Mouse (Mus musculus) lung, embryonic 16.5 days (tissue): ENCODE results near the gene Gm9495. TPM values are rescaled to one million over a fixed set of nuclear protein-coding genes. Genes with fewer than 3 reads are reported as not detected.

Experiments used
- ATAC-seq: fragments of 200-750 bp; cut with Nextera tagmentation; 2 replicates; pipeline ENCODE4 v1.8.0; 2017; ENCODE audit warnings: low read depth, mild to moderate bottlenecking, moderate library complexity
- H3K27ac ChIP-seq: fragments of 300-500 bp; sonication (generic); 2 replicates; pipeline ENCODE4 v1.5.1; 2014; ENCODE audit warnings: mild to moderate bottlenecking, control low read depth, low read length
- H3K27me3 ChIP-seq: fragments of 300-500 bp; sonication (generic); 2 replicates; pipeline ENCODE4 v1.6.1; 2014; ENCODE audit warnings: low read depth, low read length, mixed read lengths; ENCODE audit not compliant: control insufficient read depth, insufficient read depth
- H3K36me3 ChIP-seq: fragments of 300-500 bp; sonication (generic); 2 replicates; pipeline ENCODE4 v1.6.1; 2014; ENCODE audit warnings: low read length; ENCODE audit not compliant: control insufficient read depth, insufficient read depth
- H3K4me1 ChIP-seq: fragments of 300-500 bp; sonication (generic); replicated peaks from 2 replicates; pipeline ENCODE4 v1.6.1; 2014; ENCODE audit warnings: low read length, mixed read lengths; ENCODE audit not compliant: control insufficient read depth, insufficient read depth
- H3K4me2 ChIP-seq: fragments of 300-500 bp; sonication (generic); 2 replicates; pipeline ENCODE4 v1.6.1; 2014; ENCODE audit warnings: low read depth, low read length, control low read depth
- H3K4me3 ChIP-seq: fragments of 300-500 bp; sonication (generic); 2 replicates; pipeline ENCODE4 v1.5.1; 2014; ENCODE audit warnings: mild to moderate bottlenecking, low read length, control low read depth
- H3K9ac ChIP-seq: fragments of 300-500 bp; sonication (generic); 2 replicates; pipeline ENCODE4 v1.6.1; 2014; ENCODE audit warnings: low read length, control low read depth
- H3K9me3 ChIP-seq: fragments of 300-500 bp; sonication (generic); 2 replicates; pipeline ENCODE4 v1.6.1; 2016; ENCODE audit warnings: low read length; ENCODE audit not compliant: control insufficient read depth
- WGBS: fragments of 180-500 bp; shearing (Covaris S2); extraction: QIAGEN DNeasy Blood & Tissue Kit; methylation state at CpG from one replicate; pipeline ENCODE4 v1.1.7; 2014; 5-methylcytosine and 5-hydroxymethylcytosine counted together
- polyA plus RNA-seq: library from polyadenylated mRNA; unstranded; fragments of >200 nt; fragmentation: Nextera tagmentation; extraction: Ambion mirVana; gene quantifications from 2 replicates; pipeline ENCODE4 v1.2.1, GENCODE M21; 2015

The Gm9495 gene
- polyA plus RNA-seq, 1 experiment from 2014 or later: not detected

- no peak for ATAC-seq
- Histone ChIP-seq H3K36me3 (peaks cover 8% of the 10 kb centered on the region), H3K9ac (no peak overlapping the region), H3K27me3 (no peaks in the 10 kb centered on the region), H3K27ac (no peak overlapping the region), H3K4me3 (no peak overlapping the region), H3K9me3 (peaks cover 28% of the 10 kb centered on the region), H3K4me2 (no peak overlapping the region), H3K4me1 (no peaks in the 10 kb centered on the region)
- WGBS: 99% methylated on average over 6 of the region's 6 CpGs
Measured at GRCm38 (mm10) chr8:69384361-69384760, 69.0 kb downstream of the Gm9495 start.

Other genes with a start within 250 kb of the Gm9495 start
- gene Zfp930, start 244.5 kb downstream of the Gm9495 start, polyA plus RNA-seq: 16.6 and 20.2 TPM in 2 replicates
- 5.2 and 6.3 TPM in 2 replicates for gene D130040H23Rik, start 182.5 kb downstream of the Gm9495 start, polyA plus RNA-seq
- not detected in 2 replicates for gene Gm7697, start 69.4 kb upstream of the Gm9495 start, polyA plus RNA-seq
- gene Zfp868, start 172.0 kb upstream of the Gm9495 start, polyA plus RNA-seq: 22.1 and 24.3 TPM in 2 replicates
- 1.5 and 2.3 TPM in 2 replicates for gene Zfp964, start 200.9 kb upstream of the Gm9495 start, polyA plus RNA-seq